Mouse (Mus musculus): ENCODE results near the gene AA467197. TPM values are rescaled to one million over a fixed set of nuclear protein-coding genes. Genes with fewer than 3 reads are reported as not detected.

The AA467197 gene
- total and polyA plus RNA-seq, 3 experiments, result 3.1 to 30.4 (median 6.4) TPM

GRCm38 (mm10) chr2:122590351-122590750, 46.4 kb upstream of the AA467197 start:
- Histone ChIP-seq H3K9ac (ENCODE audit: insufficient read depth, low read depth) (no peak overlapping the region), H3K79me2 (replicated peaks; ENCODE audit: control insufficient read depth, extremely low read depth, insufficient read depth, poor library complexity, severe bottlenecking) (no peaks in the 10 kb centered on the region)

GRCm38 (mm10) chr2:122591213-122591612, 45.6 kb upstream of the AA467197 start:
- DNase-seq (ENCODE audit: extremely low read depth), result no peak
- Histone ChIP-seq H3K9me3 (replicated peaks; ENCODE audit: low read length) (no peaks in the 10 kb centered on the region), H3K4me3 (replicated peaks in 1 of 3; ENCODE audit: low read depth in 2 of 3, low read length in 2 of 3, poor library complexity in 1 of 3) (no peak overlapping the region), H3K27ac (ENCODE audit: insufficient read depth, low read depth) (no peak overlapping the region), H3K27me3 (replicated peaks) (no peaks in the 10 kb centered on the region), H3K79me2 (replicated peaks; ENCODE audit: control insufficient read depth, extremely low read depth, insufficient read depth, poor library complexity, severe bottlenecking) (no peaks in the 10 kb centered on the region), H3K9ac (ENCODE audit: insufficient read depth, low read depth) (no peak overlapping the region), H3K36me3 (replicated peaks in 1 of 2; ENCODE audit: control insufficient read depth in 1 of 2, insufficient read depth in 1 of 2, low read length in 1 of 2) (peaks cover 0 to 2% of the 10 kb centered on the region in 2 experiments), H3K4me1 (ENCODE audit: control insufficient read depth in 1 of 2, insufficient read depth in 2 of 2) (no peaks in the 10 kb centered on the region), H3K4me2 (ENCODE audit: insufficient read depth, low read depth, poor library complexity, severe bottlenecking) (no peak overlapping the region)
- in situ Hi-C loops (cut with MboI; ENCODE audit: low pct_ligation_motif_present, low pct_unique_long_range_greater_than_20kb, low sequenced_read_pairs) (no loop called here), dilution Hi-C loops (cut with MboI; ENCODE audit: extremely low pct_ligation_motif_present, extremely low pct_unique_long_range_greater_than_20kb, low sequenced_read_pairs) (no loop called here)
- TF ChIP-seq ZC3H11A (IDR thresholded peaks at IDR 0.05; ENCODE audit: low read depth, low read length) (no peak), USF2 (conservative IDR thresholded peaks at IDR 0.05; ENCODE audit: low read depth, low read length) (no peak)

More at GRCm38 (mm10) chr2:122590351-122590750, 46.4 kb upstream of the AA467197 start:
- Histone ChIP-seq H3K27ac (ENCODE audit: insufficient read depth, low read depth) (no peak overlapping the region), H3K36me3 (replicated peaks in 1 of 2; ENCODE audit: control insufficient read depth in 1 of 2, insufficient read depth in 1 of 2, low read length in 1 of 2) (peaks cover 0 to 2% of the 10 kb centered on the region in 2 experiments), H3K9me3 (replicated peaks; ENCODE audit: low read length) (no peaks in the 10 kb centered on the region), H3K4me1 (ENCODE audit: control insufficient read depth in 1 of 2, insufficient read depth in 2 of 2) (no peaks in the 10 kb centered on the region), H3K4me2 (ENCODE audit: insufficient read depth, low read depth, poor library complexity, severe bottlenecking) (no peak overlapping the region), H3K4me3 (replicated peaks in 1 of 3; ENCODE audit: low read depth in 2 of 3, low read length in 2 of 3, poor library complexity in 1 of 3) (no peak overlapping the region), H3K27me3 (replicated peaks) (no peaks in the 10 kb centered on the region)
- TF ChIP-seq USF1 (IDR thresholded peaks at IDR 0.05; ENCODE audit: low read depth, low read length) (no peak), MAZ (IDR thresholded peaks at IDR 0.05; ENCODE audit: low read depth, low read length) (no peak)
- in situ Hi-C loops (cut with MboI; ENCODE audit: low pct_ligation_motif_present, low pct_unique_long_range_greater_than_20kb, low sequenced_read_pairs) (no loop called here), dilution Hi-C loops (cut with MboI; ENCODE audit: extremely low pct_ligation_motif_present, extremely low pct_unique_long_range_greater_than_20kb, low sequenced_read_pairs) (no loop called here)
- no peak for DNase-seq (ENCODE audit: extremely low read depth)

GRCm38 (mm10) chr2:122595461-122595860, 41.3 kb upstream of the AA467197 start:
- in situ Hi-C loops (cut with MboI; ENCODE audit: low pct_ligation_motif_present, low pct_unique_long_range_greater_than_20kb, low sequenced_read_pairs) (no loop called here), dilution Hi-C loops (cut with MboI; ENCODE audit: extremely low pct_ligation_motif_present, extremely low pct_unique_long_range_greater_than_20kb, low sequenced_read_pairs) (no loop called here)
- H3K9me3 ChIP-seq (replicated peaks; ENCODE audit: low read length), result no peaks in the 10 kb centered on the region
- no peak overlapping the region for H3K27ac ChIP-seq (ENCODE audit: insufficient read depth, low read depth)
- DNase-seq (ENCODE audit: extremely low read depth), result no peak
- no peaks in the 10 kb centered on the region for H3K27me3 ChIP-seq (replicated peaks)
- TF ChIP-seq POLR2A (IDR thresholded peaks at IDR 0.05; ENCODE audit: low read depth, low read length), result no peak
- no peak for TF ChIP-seq ZKSCAN1 (IDR thresholded peaks at IDR 0.05; ENCODE audit: borderline replicate concordance, low read depth, low read length)
- TF ChIP-seq SMC3 (IDR thresholded peaks at IDR 0.05; ENCODE audit: low read depth, low read length), result no peak
- no peak for TF ChIP-seq EP300 (IDR thresholded peaks at IDR 0.05; ENCODE audit: low read length)
- no peak overlapping the region for H3K4me3 ChIP-seq (replicated peaks in 1 of 3; ENCODE audit: low read depth in 2 of 3, low read length in 2 of 3, poor library complexity in 1 of 3)
- H3K9ac ChIP-seq (ENCODE audit: insufficient read depth, low read depth), result no peak overlapping the region
- no peaks in the 10 kb centered on the region for H3K79me2 ChIP-seq (replicated peaks; ENCODE audit: control insufficient read depth, extremely low read depth, insufficient read depth, poor library complexity, severe bottlenecking)
- peaks cover 8 to 19% of the 10 kb centered on the region in 2 experiments for H3K36me3 ChIP-seq (replicated peaks in 1 of 2; ENCODE audit: control insufficient read depth in 1 of 2, insufficient read depth in 1 of 2, low read length in 1 of 2)
- H3K4me1 ChIP-seq (ENCODE audit: control insufficient read depth in 1 of 2, insufficient read depth in 2 of 2), result no peaks in the 10 kb centered on the region
- H3K4me2 ChIP-seq (ENCODE audit: insufficient read depth, low read depth, poor library complexity, severe bottlenecking), result no peak overlapping the region
